Mouse (Mus musculus): ENCODE data around the gene Syne3. TPM values are rescaled to one million over a fixed set of nuclear protein-coding genes. Genes with fewer than 3 reads are reported as not detected.

The Syne3 gene
- polyA plus RNA-seq, 1 experiment from 2014 or later = 0.32 TPM

DNA sequence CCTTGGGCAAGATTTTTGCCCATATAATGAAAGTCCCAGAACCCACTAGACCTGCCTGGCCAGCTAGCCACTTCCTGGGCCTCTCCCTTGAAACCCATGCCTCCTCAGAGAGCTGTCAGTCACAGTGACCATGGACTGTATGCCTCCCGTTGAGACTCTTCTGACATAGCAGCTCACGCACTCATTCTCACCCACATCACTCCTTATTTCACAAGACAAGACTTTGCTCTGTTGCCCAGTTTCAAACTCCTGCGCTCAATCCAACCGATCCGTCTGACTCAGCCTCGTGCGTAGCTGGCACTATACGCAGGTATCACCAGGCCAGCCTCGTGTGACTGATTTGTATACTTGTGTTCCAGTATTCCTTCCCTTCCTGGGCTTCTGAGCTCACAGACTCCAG is 22.8 kb downstream of the Syne3 start:
- H3K27ac ChIP-seq (ENCODE audit: poor library complexity, severe bottlenecking) = no peak overlapping the region
- no peaks in the 10 kb centered on the region for H3K36me3 ChIP-seq
- H3K4me3 ChIP-seq = no peak overlapping the region
- peaks cover 4% of the 10 kb centered on the region; the same call in 1 of the 2 replicates for H3K9me3 ChIP-seq (replicated peaks)
- no peaks in the 10 kb centered on the region for H3K4me1 ChIP-seq (replicated peaks)
- no peak overlapping the region for H3K4me2 ChIP-seq
- no peak overlapping the region for H3K9ac ChIP-seq
- 86% methylated on average over 9 of the region's 9 CpGs for WGBS
- no peak for ATAC-seq (ENCODE audit: insufficient number of reproducible peaks, low FRiP score)
- 0 out of 2 replicates have a peak, but pooled peaks cover 8% of the 10 kb centered on the region for H3K27me3 ChIP-seq (replicated peaks)

DNA sequence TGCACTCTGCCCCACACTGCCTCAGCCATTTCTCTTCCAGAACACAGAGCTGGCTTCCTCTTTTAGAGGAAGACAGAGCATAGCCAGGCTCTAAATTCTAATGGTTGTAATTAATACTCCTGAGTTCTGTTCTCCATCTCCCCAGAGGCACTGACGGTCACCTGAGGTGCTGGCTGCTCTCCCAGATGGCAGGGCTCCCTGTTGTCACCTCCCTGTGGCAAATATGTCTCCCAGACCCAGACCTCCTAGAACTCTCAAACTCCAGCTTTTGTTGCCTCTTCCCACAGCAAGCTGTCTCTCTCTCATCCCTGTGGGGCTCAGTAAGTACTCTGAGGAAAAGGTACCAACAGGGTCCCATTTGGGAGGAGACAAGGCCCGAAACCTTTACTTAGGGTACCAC is 23.6 kb downstream of the Syne3 start:
- no peak for ATAC-seq (ENCODE audit: insufficient number of reproducible peaks, low FRiP score)
- no peak overlapping the region for H3K27ac ChIP-seq (ENCODE audit: poor library complexity, severe bottlenecking)

DNA sequence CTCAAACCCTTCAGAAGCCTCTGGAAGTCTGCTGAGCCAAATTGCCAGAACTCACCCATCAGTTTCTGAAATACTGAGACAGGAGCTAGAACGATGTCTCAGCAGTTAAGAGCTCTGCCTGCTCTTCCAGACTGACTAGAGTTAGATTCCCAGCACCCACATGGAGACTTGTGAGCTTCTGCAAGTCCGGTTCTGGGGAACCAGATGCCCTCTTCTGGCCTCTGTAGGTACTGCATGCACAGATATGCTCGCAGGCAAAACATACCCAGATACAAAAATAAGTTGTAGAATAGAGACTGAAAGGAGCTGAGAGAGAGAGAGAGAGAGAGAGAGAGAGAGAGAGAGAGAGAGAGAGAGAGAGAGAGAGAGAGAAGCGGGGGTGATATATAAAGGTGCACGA is 24.5 kb downstream of the Syne3 start:
- Histone ChIP-seq H3K4me2 (no peak overlapping the region), H3K27me3 (replicated peaks) (peaks cover 4% of the 10 kb centered on the region; the same call in 1 of the 2 replicates), H3K9me3 (replicated peaks) (peaks cover 4% of the 10 kb centered on the region; the same call in 1 of the 2 replicates), H3K4me3 (no peak overlapping the region), H3K36me3 (no peaks in the 10 kb centered on the region), H3K9ac (no peak overlapping the region), H3K4me1 (replicated peaks) (no peaks in the 10 kb centered on the region), H3K27ac (ENCODE audit: poor library complexity, severe bottlenecking) (no peak overlapping the region)
- WGBS = 65% methylated on average over 5 of the region's 5 CpGs
- ATAC-seq (ENCODE audit: insufficient number of reproducible peaks, low FRiP score) = no peak

More for the DNA sequence above, 23.6 kb downstream of the Syne3 start:
- WGBS = 79% methylated on average over 2 of the region's 2 CpGs
- Histone ChIP-seq H3K9me3 (replicated peaks) (peaks cover 4% of the 10 kb centered on the region; the same call in 1 of the 2 replicates), H3K4me3 (no peak overlapping the region), H3K4me1 (replicated peaks) (no peaks in the 10 kb centered on the region), H3K9ac (no peak overlapping the region), H3K27me3 (replicated peaks) (peaks cover 5% of the 10 kb centered on the region; the same call in 1 of the 2 replicates), H3K4me2 (no peak overlapping the region), H3K36me3 (no peaks in the 10 kb centered on the region)

DNA sequence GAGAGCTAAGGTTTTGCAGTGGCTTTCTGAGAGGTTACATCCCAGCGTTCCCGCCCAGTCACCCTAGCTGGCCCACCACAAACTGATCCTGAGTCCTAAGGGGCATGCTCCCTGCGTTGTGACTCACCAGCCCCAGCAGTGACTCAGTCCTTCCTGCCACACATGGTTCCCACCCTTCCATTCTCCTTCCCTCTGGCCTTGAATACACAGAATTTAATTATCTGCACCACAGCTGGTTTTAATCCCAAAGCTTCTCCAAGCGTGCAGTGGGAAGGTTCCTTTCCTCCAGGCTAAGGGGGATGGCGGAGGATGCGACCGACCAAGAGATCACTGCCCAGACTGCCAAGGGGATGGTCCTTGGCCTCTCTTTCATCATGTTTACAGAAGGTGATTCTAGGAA is 26.1 kb downstream of the Syne3 start:
- H3K9me3 ChIP-seq (replicated peaks) = peaks cover 4% of the 10 kb centered on the region; the same call in 1 of the 2 replicates
- ATAC-seq (ENCODE audit: insufficient number of reproducible peaks, low FRiP score) = 0 out of 2 replicates have a peak, but pooled peaks have one; percentile 41
- 55% methylated on average over 7 of the region's 7 CpGs for WGBS
- H3K36me3 ChIP-seq = no peaks in the 10 kb centered on the region
- no peak overlapping the region for H3K4me2 ChIP-seq
- H3K27ac ChIP-seq (ENCODE audit: poor library complexity, severe bottlenecking) = no peak overlapping the region
- no peak overlapping the region for H3K9ac ChIP-seq
- H3K4me3 ChIP-seq = no peak overlapping the region
- peaks cover 4% of the 10 kb centered on the region; the same call in 1 of the 2 replicates for H3K27me3 ChIP-seq (replicated peaks)
- peaks cover 7% of the 10 kb centered on the region for H3K4me1 ChIP-seq (replicated peaks)

DNA sequence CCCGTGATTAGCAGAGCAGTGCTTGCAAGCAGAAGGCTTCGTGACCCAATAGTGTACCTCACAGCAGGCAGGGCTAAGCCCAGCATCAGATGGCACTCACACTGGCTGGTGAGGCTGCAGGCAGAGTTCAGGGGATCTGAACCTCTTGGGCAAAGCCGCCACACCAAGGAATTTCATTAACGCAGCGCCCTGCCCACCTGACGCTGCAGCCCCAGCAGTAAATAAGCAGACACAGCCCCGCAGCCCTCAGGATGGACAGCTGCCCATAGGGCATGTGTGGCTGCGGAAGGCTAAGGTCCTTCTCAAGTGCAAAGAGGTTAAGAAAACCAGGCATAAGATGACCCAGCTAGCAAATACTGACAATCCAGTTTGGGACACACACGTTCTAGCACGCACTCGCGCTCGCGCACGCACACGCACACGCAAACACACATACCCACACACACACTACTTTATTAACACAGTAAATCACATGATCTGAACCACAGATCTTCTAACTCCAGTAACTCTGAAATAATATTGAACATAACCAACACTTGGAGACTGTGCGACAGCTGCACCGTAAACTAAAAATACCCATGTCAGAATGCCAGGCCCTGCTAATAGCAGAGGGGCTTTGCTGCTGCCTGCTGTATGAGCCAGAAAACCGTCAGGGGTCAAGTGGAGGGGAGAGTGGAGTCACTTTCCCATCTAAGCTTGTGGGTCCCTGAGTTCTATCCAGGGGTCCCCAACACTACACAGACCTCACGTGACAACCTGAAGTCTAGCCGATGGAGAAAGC is 30.5 kb downstream of the Syne3 start:
- ATAC-seq (ENCODE audit: insufficient number of reproducible peaks, low FRiP score) = 0 out of 2 replicates have a peak, but pooled peaks have one; percentile 26
- H3K27ac ChIP-seq (ENCODE audit: poor library complexity, severe bottlenecking) = peak overlapping the region; percentile 60
- no peak overlapping the region for H3K4me3 ChIP-seq
- 60% methylated on average over 22 of the region's 22 CpGs for WGBS
- peaks cover 5% of the 10 kb centered on the region; the same call in 1 of the 2 replicates for H3K9me3 ChIP-seq (replicated peaks)
- H3K36me3 ChIP-seq = no peaks in the 10 kb centered on the region
- H3K4me1 ChIP-seq (replicated peaks) = peaks cover 9% of the 10 kb centered on the region
- H3K9ac ChIP-seq = 0 out of 2 replicates have a peak overlapping the region, but pooled peaks have one; percentile 13
- peak overlapping the region; percentile 34 for H3K4me2 ChIP-seq
- no peaks in the 10 kb centered on the region; the same call in 1 of the 2 replicates for H3K27me3 ChIP-seq (replicated peaks)

DNA sequence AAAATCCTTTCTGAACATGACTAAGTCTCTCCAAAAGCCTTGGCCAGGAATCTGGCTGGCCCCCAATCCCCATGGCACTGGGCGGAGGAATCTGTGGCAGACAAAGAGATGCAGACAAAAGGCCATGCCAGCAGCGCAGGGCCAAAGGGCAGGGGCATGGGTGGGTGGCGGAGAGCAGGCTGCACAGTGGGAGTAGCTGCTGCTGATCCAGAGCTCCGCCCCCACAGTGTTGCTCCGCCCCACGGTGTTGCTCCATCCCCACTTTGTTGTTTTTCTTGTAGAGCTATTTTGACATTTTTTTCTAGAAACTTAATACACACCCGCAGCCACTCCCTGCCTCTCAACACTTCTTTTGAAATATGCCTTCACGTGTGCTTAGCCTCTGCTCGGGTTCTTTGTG is 31.2 kb downstream of the Syne3 start:
- Histone ChIP-seq H3K27ac (ENCODE audit: poor library complexity, severe bottlenecking) (peak overlapping the region; percentile 60; the same call in 1 of the 2 replicates), H3K36me3 (no peaks in the 10 kb centered on the region), H3K9ac (0 out of 2 replicates have a peak overlapping the region, but pooled peaks have one; percentile 13), H3K27me3 (replicated peaks) (no peaks in the 10 kb centered on the region; the same call in 1 of the 2 replicates), H3K4me2 (peak overlapping the region; percentile 34), H3K9me3 (replicated peaks) (peaks cover 5% of the 10 kb centered on the region; the same call in 1 of the 2 replicates), H3K4me1 (replicated peaks) (peaks cover 9% of the 10 kb centered on the region), H3K4me3 (no peak overlapping the region)
- ATAC-seq (ENCODE audit: insufficient number of reproducible peaks, low FRiP score) = no peak
- 26% methylated on average over 9 of the region's 9 CpGs for WGBS

DNA sequence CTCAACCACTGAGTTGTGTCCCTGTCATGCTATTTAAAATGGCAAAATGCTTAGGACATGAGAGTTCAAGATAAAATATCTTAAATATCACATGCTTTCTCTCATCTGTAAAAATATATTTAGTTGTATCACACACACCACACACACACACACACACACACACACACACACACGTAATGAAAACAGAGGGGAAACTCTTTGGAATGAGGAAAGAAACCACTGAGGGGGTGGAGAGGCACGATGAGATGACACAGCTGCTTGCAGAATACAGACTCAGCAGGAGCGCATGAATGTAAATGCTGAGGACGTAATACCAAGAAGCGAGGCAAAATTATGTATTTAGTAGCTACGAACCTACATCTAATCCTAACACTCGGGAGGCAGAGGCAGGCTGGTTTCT is 32.7 kb downstream of the Syne3 start:
- Histone ChIP-seq H3K4me1 (replicated peaks) (peaks cover 9% of the 10 kb centered on the region), H3K4me2 (no peak overlapping the region), H3K27me3 (replicated peaks) (no peaks in the 10 kb centered on the region; the same call in 1 of the 2 replicates), H3K9me3 (replicated peaks) (peaks cover 5% of the 10 kb centered on the region; the same call in 1 of the 2 replicates), H3K9ac (no peak overlapping the region), H3K27ac (ENCODE audit: poor library complexity, severe bottlenecking) (no peak overlapping the region), H3K36me3 (no peaks in the 10 kb centered on the region), H3K4me3 (no peak overlapping the region)
- no peak for ATAC-seq (ENCODE audit: insufficient number of reproducible peaks, low FRiP score)
- WGBS = 89% methylated on average over 7 of the region's 7 CpGs

DNA sequence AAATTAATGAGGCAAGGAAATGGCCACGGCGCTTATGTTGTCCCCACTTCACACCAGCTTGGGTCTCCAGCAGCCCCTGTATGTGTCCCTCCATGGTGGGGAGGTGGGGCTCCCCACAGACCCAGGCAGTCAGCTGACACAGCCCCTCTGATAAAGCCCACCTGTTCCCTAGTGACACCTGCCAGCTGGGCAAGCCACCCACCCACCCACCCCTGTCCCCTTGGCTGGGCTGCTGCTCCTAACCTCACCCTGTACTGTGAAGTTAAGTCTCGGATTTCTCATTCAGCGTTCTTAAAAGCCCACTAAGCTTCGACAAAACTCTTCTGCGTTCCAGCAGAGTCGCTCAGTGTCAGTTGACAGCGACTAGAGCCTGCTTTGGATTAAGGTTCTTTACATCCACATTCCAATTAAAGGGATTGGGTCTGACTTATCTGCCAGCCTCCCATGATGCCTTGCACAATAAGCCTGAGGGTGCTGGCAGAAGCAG is 33.2 kb downstream of the Syne3 start:
- H3K9me3 ChIP-seq (replicated peaks) = peaks cover 5% of the 10 kb centered on the region; the same call in 1 of the 2 replicates
- 70% methylated on average over 8 of the region's 8 CpGs for WGBS
- no peak for ATAC-seq (ENCODE audit: insufficient number of reproducible peaks, low FRiP score)

DNA sequence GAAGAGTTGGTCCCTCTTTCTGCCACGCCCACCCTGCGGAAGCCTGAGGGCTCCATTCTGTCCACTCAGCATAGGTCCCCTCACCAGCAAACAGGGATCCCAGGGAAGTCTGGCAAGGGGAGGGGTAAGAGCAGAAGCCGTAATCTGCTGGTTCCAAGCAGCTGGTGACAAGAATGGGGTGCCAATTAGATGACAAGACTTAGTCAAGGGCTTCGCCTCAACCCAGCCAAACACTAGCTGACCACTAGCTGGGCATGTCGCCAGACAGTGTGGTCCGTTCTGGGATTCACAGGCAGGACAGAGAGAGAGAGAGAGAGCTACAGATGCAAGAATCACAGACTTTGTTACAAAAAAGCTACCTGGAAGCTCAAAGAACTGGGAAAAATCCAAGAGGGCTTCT is 36.7 kb downstream of the Syne3 start:
- 58% methylated on average over 6 of the region's 6 CpGs for WGBS
- Histone ChIP-seq H3K9ac (no peak overlapping the region), H3K36me3 (no peaks in the 10 kb centered on the region), H3K4me1 (replicated peaks) (peaks cover 6% of the 10 kb centered on the region), H3K27me3 (replicated peaks) (no peaks in the 10 kb centered on the region), H3K4me2 (no peak overlapping the region), H3K27ac (ENCODE audit: poor library complexity, severe bottlenecking) (no peak overlapping the region), H3K4me3 (no peak overlapping the region), H3K9me3 (replicated peaks) (peaks cover 5% of the 10 kb centered on the region; the same call in 1 of the 2 replicates)
- no peak for ATAC-seq (ENCODE audit: insufficient number of reproducible peaks, low FRiP score)

More for the DNA sequence above, 33.2 kb downstream of the Syne3 start:
- Histone ChIP-seq H3K4me2 (no peak overlapping the region), H3K27ac (ENCODE audit: poor library complexity, severe bottlenecking) (no peak overlapping the region), H3K4me1 (replicated peaks) (peaks cover 9% of the 10 kb centered on the region), H3K27me3 (replicated peaks) (no peaks in the 10 kb centered on the region; the same call in 1 of the 2 replicates), H3K4me3 (no peak overlapping the region), H3K36me3 (no peaks in the 10 kb centered on the region), H3K9ac (no peak overlapping the region)

DNA sequence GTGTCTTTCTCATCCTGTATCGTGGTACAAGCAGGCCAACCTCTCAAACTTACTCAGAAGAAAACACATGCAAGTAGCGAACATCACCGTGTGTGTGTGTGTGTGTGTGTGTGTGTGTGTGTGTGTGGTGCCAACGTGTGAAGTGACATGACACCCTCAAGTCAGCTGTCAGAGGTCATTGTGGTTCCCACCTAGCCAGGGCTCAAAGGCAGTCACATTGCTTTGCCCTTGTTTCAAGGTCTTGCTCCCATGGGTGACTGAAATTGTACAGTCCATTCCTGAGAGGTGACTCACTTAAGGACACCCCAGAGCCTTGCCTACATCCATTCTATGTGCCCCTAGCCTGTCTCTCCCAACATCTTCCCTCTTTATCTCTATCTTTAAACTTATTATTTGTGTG is 40.0 kb downstream of the Syne3 start:
- 77% methylated on average over 4 of the region's 4 CpGs for WGBS
- H3K9ac ChIP-seq = no peak overlapping the region
- ATAC-seq (ENCODE audit: insufficient number of reproducible peaks, low FRiP score) = peak; percentile 41; the same call in 1 of the 2 replicates

DNA sequence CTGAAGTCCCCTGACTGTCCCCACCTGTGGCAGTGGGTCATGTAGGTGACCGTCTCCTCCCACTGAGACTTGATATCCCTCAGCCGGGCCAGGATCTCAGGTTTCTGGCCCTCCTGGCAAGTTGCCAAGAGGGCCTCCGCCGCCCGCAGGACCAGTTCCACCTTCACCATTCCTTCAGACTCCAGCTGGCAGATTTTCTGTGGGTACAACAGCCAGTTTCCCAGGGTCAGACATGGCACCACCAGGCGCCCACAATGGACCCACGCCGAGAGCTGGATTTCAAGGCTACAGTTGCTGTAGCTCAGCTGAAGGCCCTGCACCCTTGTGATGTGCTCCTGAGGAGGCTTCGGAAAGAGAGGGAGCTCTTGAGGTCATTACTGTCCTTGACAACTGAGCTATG is 40.4 kb downstream of the Syne3 start:
- Histone ChIP-seq H3K4me2 (no peak overlapping the region), H3K36me3 (no peaks in the 10 kb centered on the region), H3K9ac (no peak overlapping the region), H3K9me3 (replicated peaks) (no peaks in the 10 kb centered on the region), H3K27me3 (replicated peaks) (0 out of 2 replicates have a peak, but pooled peaks cover 2% of the 10 kb centered on the region), H3K4me3 (no peak overlapping the region), H3K4me1 (replicated peaks) (peaks cover 12% of the 10 kb centered on the region), H3K27ac (ENCODE audit: poor library complexity, severe bottlenecking) (no peak overlapping the region)
- ATAC-seq (ENCODE audit: insufficient number of reproducible peaks, low FRiP score) = no peak
- 76% methylated on average over 9 of the region's 9 CpGs for WGBS

More for the DNA sequence above, 40.0 kb downstream of the Syne3 start:
- H3K27ac ChIP-seq (ENCODE audit: poor library complexity, severe bottlenecking) = no peak overlapping the region
- H3K4me3 ChIP-seq = no peak overlapping the region
- no peak overlapping the region for H3K4me2 ChIP-seq
- no peaks in the 10 kb centered on the region for H3K9me3 ChIP-seq (replicated peaks)
- H3K4me1 ChIP-seq (replicated peaks) = peaks cover 12% of the 10 kb centered on the region
- no peaks in the 10 kb centered on the region for H3K36me3 ChIP-seq
- H3K27me3 ChIP-seq (replicated peaks) = no peaks in the 10 kb centered on the region

All from heart, embryonic 12.5 days (tissue).